Mouse (Mus musculus): Measurements from ENCODE around the gene Acod1.

GRCm38 (mm10) chr14:103065294-103066167 is 18.8 kb downstream of the Acod1 start:
- TF ChIP-seq CTCF (IDR thresholded peaks at IDR 0.05; ENCODE audit: low read depth) (peak; percentile 83), EP300 (optimal IDR thresholded peaks at IDR 0.05) (no peak)
